Mouse (Mus musculus) midbrain, embryonic 16.5 days (tissue): ENCODE measurements at regions not wholly inside any gene's neighbourhood (a gene's known extent, or its start where the extent isn't known, plus 50 kb on each side); places are given as distances from the start of the nearest gene placed in this dataset.

Experiments used
- ATAC-seq: fragments of 200-750 bp; cut with Nextera tagmentation; 2 replicates; pipeline ENCODE4 v1.8.0; 2017; ENCODE audit warnings: moderate TSS enrichment
- H3K27ac ChIP-seq: fragments of 300-500 bp; sonication (generic); 2 replicates; pipeline ENCODE4 v1.5.1; 2014; ENCODE audit warnings: mild to moderate bottlenecking, low read length, mixed read lengths
- H3K27me3 ChIP-seq: fragments of 300-500 bp; sonication (generic); 2 replicates; pipeline ENCODE4 v1.6.1; 2014; ENCODE audit warnings: low read depth, low read length, mixed read lengths; ENCODE audit not compliant: control insufficient read depth, insufficient read depth
- H3K36me3 ChIP-seq: fragments of 300-500 bp; sonication (generic); 2 replicates; pipeline ENCODE4 v1.6.1; 2014; ENCODE audit warnings: mild to moderate bottlenecking, low read length, moderate library complexity, mixed read lengths; ENCODE audit not compliant: control insufficient read depth, insufficient read depth
- H3K4me1 ChIP-seq: fragments of 300-500 bp; sonication (generic); 2 replicates; pipeline ENCODE4 v1.6.1; 2014; ENCODE audit warnings: mild to moderate bottlenecking, low read length, mixed read lengths; ENCODE audit not compliant: control insufficient read depth, insufficient read depth
- H3K4me2 ChIP-seq: fragments of 300-500 bp; sonication (generic); 2 replicates; pipeline ENCODE4 v1.6.1; 2014; ENCODE audit warnings: mild to moderate bottlenecking, low read length, mixed read lengths
- H3K4me3 ChIP-seq: fragments of 300-500 bp; sonication (generic); 2 replicates; pipeline ENCODE4 v1.5.1; 2014; ENCODE audit warnings: low read depth, mild to moderate bottlenecking, low read length, moderate library complexity, mixed read lengths
- H3K9ac ChIP-seq: fragments of 300-500 bp; sonication (generic); 2 replicates; pipeline ENCODE4 v1.6.1; 2014; ENCODE audit warnings: low read depth, low read length, mixed read lengths
- H3K9me3 ChIP-seq: fragments of 300-500 bp; sonication (generic); replicated peaks from 2 replicates; pipeline ENCODE4 v1.6.1; 2014; ENCODE audit warnings: mild to moderate bottlenecking, low read length, mixed read lengths; ENCODE audit not compliant: control insufficient read depth, poor library complexity, severe bottlenecking
- WGBS: fragments of 180-500 bp; shearing (Covaris S2); extraction: QIAGEN DNeasy Blood & Tissue Kit; methylation state at CpG from one replicate; pipeline ENCODE4 v1.1.7; 2014; 5-methylcytosine and 5-hydroxymethylcytosine counted together

DNA sequence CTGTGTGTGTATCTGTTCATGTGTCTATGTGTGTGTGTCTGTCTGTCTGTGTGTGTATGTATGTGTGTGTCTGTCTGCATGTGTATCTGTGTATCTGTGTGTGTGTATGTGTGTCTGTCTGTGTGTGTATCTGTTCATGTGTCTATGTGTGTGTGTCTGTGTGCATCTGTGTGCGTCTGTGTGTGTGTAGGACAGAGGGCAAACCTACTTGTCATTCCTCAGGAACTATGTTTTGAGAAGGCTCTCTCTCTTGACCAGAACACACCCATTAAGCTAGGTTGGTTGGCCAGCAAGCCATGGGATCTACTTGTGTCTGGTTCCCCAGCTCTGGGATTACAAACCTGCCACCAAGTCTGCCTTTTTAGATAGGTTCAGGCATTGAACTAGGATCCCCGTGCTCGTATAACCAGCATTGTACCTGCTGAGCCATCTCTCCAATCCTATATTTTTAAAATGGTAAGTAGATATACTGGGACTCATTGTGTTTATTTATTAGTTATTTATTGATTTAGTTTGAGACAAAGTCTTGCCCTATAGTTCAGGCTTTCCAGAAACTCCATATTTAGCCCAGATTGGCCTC, 58.9 kb upstream of the Cpsf6 start:
- 93% methylated on average over 3 of the region's 3 CpGs for WGBS
- Histone ChIP-seq H3K4me3 (no peak overlapping the region), H3K9me3 (peaks cover 6% of the 10 kb centered on the region; the same call in 1 of the 2 replicates), H3K4me1 (peaks cover 10% of the 10 kb centered on the region), H3K9ac (no peak overlapping the region), H3K27ac (no peak overlapping the region), H3K27me3 (peaks cover 4% of the 10 kb centered on the region), H3K36me3 (no peaks in the 10 kb centered on the region), H3K4me2 (no peak overlapping the region)
- no peak for ATAC-seq

DNA sequence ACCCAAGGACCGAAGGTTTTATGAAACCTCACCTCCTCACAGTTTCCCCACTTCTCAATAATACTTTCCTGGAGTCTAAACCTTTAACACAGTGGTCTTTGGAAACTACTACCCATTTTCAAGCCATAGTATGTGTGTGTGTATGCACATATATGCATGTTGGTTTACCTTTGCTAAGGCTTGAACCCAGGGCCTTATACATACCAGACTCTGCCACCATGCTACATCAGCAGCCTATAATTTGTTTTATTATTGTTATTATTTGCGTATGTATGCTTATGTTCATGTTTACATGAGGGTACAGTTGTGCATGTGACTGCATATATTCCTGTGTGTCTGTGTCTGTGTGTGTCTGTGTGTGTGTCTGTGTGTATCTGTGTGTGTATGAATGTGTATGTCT, 58.2 kb upstream of the Cpsf6 start:
- WGBS = 94% methylated on average over 2 of the region's 2 CpGs
- H3K27ac ChIP-seq = no peak overlapping the region
- no peak overlapping the region for H3K9ac ChIP-seq
- H3K4me1 ChIP-seq = peaks cover 10% of the 10 kb centered on the region
- peaks cover 2% of the 10 kb centered on the region; the same call in 1 of the 2 replicates for H3K9me3 ChIP-seq
- no peak overlapping the region for H3K4me3 ChIP-seq
- ATAC-seq = no peak
- no peaks in the 10 kb centered on the region for H3K36me3 ChIP-seq
- H3K27me3 ChIP-seq = peaks cover 4% of the 10 kb centered on the region
- H3K4me2 ChIP-seq = no peak overlapping the region

DNA sequence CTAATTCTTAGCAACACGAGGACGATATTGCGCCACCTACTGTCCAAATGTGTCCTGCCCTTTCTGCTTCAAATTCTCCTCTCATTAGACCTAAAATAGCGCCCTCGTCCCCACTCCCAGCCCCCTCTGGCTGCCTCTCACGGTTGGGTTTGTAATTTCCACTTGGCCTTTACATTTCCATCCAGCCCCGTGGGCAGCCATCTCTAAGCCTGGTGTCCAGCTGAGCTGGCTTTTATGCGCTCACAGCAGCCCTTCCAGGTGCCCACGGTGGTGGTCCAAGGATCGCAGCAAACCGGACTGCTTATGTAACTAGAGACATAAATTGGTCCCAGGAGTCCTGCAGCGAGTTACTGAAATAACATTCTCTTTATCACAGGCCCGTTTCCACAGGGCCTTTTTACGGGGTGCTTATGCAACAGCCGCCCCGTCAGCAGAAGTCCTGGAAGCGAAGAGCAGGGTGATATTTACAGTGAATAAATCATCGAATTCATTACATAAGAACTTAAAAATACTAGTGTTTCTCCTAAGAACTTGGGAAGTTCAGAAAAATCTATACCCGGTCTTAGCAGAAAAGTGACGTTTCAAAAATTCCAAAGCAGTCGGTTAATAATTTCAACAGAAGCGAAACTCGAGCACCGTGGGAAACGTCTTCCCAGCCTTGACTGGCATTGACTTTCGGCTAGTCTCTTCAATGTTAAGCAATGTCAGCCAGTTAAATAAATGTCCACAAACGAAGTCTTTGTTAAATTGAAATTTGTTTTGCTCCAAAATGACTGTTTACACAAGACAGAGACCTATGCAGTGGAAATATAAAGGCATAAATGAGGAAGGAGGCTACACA, 57.3 kb upstream of the Cpsf6 start:
- no peaks in the 10 kb centered on the region for H3K36me3 ChIP-seq
- peaks cover 15% of the 10 kb centered on the region for H3K4me1 ChIP-seq
- WGBS = 42% methylated on average over 27 of the region's 27 CpGs
- no peak for ATAC-seq
- no peak overlapping the region for H3K9ac ChIP-seq
- H3K27ac ChIP-seq = no peak overlapping the region
- H3K4me3 ChIP-seq = no peak overlapping the region
- no peak overlapping the region for H3K4me2 ChIP-seq
- no peaks in the 10 kb centered on the region; the same call in 1 of the 2 replicates for H3K9me3 ChIP-seq
- H3K27me3 ChIP-seq = peaks cover 4% of the 10 kb centered on the region

DNA sequence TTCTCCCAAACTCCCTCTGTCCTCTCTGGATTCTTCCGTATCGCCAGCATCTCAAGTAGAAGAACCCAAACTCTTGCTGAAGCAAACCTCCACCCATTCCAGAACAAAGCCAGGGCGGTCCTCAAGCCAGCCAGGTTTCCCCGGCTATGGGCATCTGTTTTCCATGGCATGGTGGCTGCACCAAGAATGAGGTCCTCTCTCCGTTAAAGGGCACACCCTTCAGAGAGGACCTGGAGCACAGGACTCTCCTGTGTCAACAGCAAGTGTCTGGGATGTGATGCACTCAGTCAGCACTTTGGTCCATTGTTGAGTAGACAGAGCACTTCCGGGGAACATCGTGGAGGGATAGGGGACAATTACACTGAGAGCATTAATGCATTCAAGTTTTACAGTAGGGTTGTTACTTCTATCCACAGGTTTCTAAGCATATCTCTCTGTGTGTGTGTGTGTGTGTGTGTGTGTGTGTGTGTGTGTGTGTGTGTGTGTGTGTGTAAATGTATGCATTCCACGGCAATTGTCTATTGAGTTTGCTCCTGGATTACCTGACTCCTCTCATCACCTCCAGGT, 56.6 kb upstream of the Cpsf6 start:
- no peak overlapping the region for H3K4me2 ChIP-seq
- no peaks in the 10 kb centered on the region for H3K36me3 ChIP-seq
- no peak for ATAC-seq
- 63% methylated on average over 8 of the region's 8 CpGs for WGBS
- H3K9ac ChIP-seq = no peak overlapping the region
- no peak overlapping the region for H3K4me3 ChIP-seq
- H3K27me3 ChIP-seq = peaks cover 4% of the 10 kb centered on the region
- no peak overlapping the region for H3K27ac ChIP-seq
- no peaks in the 10 kb centered on the region; the same call in 1 of the 2 replicates for H3K9me3 ChIP-seq
- peaks cover 13% of the 10 kb centered on the region for H3K4me1 ChIP-seq

DNA sequence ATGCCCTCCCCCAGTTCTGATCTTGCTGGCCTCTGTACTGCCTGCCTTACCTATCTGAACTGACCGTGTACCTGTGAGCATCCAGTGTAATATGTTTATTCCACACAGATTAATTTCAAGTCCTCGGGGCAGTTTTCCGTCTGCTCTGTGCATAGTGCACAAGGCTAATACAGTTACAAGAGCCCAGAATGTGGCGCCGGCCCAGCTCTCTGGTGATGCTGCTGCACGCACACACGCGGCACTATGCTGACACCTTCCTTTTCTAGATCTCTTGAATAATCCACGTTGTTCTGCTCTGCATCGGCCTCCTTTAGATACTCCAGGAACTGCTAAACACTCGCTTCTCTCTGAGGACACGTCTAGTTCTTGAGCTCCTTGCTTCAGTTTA, 55.9 kb upstream of the Cpsf6 start:
- H3K27ac ChIP-seq = no peak overlapping the region
- peak overlapping the region; percentile 53 for H3K4me2 ChIP-seq
- no peak overlapping the region for H3K9ac ChIP-seq
- H3K36me3 ChIP-seq = no peaks in the 10 kb centered on the region
- ATAC-seq = peak; percentile 55; the same call in 1 of the 2 replicates
- no peaks in the 10 kb centered on the region; the same call in 1 of the 2 replicates for H3K9me3 ChIP-seq
- peak overlapping the region; percentile 17; the same call in 1 of the 2 replicates for H3K4me3 ChIP-seq
- H3K4me1 ChIP-seq = peaks cover 10% of the 10 kb centered on the region
- 51% methylated on average over 12 of the region's 12 CpGs for WGBS
- H3K27me3 ChIP-seq = peaks cover 4% of the 10 kb centered on the region

DNA sequence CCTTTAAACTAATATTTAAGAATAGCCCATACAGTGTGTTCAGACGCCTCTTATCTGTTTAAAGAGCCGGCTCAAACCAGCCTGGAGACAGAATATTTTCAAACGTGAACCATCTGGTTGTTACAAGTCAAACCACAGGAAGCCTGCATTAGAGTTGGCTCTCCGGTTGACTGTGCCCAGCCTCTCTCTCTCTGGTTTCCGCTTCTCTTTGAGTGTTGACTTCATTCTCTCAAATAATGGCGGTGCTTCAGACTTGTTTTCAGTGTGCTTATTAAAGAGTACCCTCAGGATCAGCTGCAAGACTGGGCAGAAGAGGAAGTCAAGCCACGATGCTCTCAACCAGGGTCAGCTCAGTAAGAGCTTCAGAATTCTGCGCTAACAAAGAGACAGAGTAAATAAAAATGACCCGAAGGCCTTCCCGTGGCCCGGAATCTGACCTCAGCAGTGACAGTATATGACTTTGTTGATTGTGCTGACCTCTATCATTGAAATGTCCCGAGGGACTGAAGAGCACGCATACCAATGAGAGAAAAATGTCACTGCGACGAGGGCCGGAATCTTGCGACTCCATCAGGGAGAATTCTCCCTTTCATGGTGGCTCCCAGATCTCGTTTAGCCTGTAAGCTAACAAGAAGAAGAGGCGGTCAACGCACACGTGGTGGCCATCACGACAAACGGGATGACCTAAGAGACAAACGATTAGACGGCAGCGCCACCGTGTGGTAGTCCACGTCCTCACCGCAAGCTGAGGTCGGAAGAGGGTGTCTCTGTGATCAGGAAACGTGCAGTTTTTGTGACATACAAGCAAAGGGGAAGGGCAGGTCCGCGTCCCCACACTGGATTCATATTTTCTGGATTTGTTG, 55.3 kb upstream of the Cpsf6 start:
- peak overlapping the region; percentile 17 for H3K4me3 ChIP-seq
- 19% methylated on average over 33 of the region's 33 CpGs for WGBS
- H3K27ac ChIP-seq = no peak overlapping the region
- peak; percentile 84 for ATAC-seq
- peak overlapping the region; percentile 17; the same call in 1 of the 2 replicates for H3K9ac ChIP-seq
- H3K4me1 ChIP-seq = peaks cover 10% of the 10 kb centered on the region
- H3K9me3 ChIP-seq = no peaks in the 10 kb centered on the region; the same call in 1 of the 2 replicates
- peaks cover 4% of the 10 kb centered on the region for H3K27me3 ChIP-seq
- H3K4me2 ChIP-seq = peak overlapping the region; percentile 53
- H3K36me3 ChIP-seq = no peaks in the 10 kb centered on the region

DNA sequence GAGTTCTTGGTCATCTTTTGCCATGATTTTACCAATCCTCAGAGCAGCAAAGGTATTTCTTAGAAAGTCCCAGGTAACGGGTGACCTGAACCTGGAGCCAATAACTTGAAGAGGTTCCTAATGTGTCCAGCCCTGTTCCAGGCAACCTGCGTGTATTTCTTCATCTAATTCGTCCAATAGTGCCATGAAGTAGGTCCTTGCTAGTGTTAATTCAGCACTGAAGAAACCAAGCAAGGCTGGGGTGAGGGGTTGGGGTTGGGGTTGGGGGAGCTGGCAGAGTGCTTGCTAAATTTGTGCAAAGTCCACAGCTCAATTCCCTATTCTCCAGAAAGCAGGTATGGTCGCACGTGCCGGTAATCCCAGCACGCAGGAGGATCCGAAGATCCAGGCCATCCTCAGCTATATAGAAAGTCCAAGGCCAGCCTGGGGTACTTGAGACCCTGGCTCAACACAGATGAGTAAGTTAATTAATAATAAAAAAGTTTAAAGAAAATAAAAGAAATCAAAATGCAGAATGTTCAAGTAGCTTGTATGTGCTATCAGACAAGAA, 54.6 kb upstream of the Cpsf6 start:
- Histone ChIP-seq H3K36me3 (no peaks in the 10 kb centered on the region), H3K27ac (no peak overlapping the region), H3K4me1 (peaks cover 10% of the 10 kb centered on the region), H3K9ac (no peak overlapping the region), H3K4me2 (no peak overlapping the region), H3K9me3 (no peaks in the 10 kb centered on the region), H3K4me3 (no peak overlapping the region), H3K27me3 (peaks cover 4% of the 10 kb centered on the region)
- 94% methylated on average over 8 of the region's 8 CpGs for WGBS
- no peak for ATAC-seq

DNA sequence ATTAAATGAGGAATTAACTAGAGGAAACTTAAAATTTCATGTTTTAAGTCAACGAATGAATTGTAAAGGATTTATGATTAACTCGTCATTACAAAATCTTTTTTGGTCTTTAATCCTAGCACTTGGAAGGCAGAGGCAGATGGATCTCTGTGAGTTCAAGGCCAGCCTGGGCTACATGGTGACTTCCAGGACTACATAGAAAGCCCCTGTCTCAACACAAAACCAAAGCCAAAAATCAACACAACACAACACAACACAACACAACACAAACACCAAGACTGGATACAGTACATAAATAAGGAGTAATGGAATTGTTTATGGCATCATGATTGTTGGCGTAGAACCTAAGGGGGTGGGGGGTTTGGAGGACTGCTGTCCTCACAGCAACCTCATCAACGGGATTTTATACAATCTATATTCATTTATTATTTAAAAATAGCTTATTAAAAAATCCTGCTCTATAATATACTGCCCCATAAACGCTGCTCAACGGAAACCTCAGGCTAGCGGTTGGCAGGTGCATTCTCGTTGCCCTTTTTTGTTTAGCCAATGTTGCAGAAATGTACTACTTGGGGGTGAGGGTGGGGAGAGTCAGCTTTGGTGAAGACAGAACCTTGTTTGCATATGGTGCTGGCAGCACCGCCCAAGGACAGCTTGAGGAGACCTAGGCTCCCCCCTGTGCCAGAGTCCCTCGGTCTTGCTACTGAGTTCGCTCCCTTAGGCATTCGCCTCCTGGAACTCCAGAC, 53.9 kb upstream of the Cpsf6 start:
- Histone ChIP-seq H3K36me3 (no peaks in the 10 kb centered on the region), H3K4me3 (no peak overlapping the region), H3K9ac (no peak overlapping the region), H3K4me1 (peaks cover 10% of the 10 kb centered on the region), H3K27ac (no peak overlapping the region), H3K27me3 (peaks cover 4% of the 10 kb centered on the region), H3K4me2 (no peak overlapping the region), H3K9me3 (no peaks in the 10 kb centered on the region)
- WGBS = 93% methylated on average over 12 of the region's 12 CpGs
- ATAC-seq = no peak
